Mouse (Mus musculus): Measurements from ENCODE around the gene Dnmt3c. TPM values are rescaled to one million over a fixed set of nuclear protein-coding genes. Genes with fewer than 3 reads are reported as not detected.
A peak's percentile ranks its signal among the peaks of the same experiment; 100 is the strongest.

Gene Dnmt3c
- polyA plus RNA-seq, 1 experiment from 2014 or later = not detected

DNA sequence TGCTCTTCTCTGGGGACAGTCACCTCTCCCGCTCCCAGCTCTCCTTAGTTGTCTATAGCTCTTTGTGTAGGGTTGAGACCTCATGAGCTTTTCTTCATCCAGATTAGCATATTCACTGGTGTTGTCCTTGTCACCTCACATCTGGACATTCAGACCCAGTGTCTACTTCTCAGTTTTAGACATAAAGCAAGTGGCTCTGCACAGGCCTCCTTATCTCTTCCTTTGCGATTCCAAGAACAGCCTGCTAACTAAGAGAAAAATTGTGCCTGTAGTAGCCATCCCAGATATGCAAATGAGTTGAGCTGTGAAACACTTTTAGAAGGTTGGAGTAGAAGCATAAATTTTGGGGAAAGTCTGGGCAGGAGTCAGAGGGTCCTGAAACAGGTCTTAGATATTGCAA, 28.0 kb downstream of the Dnmt3c start:
- H3K9me3 ChIP-seq = no peaks in the 10 kb centered on the region
- H3K4me1 ChIP-seq = no peaks in the 10 kb centered on the region
- H3K4me2 ChIP-seq (replicated peaks) = no peak overlapping the region
- H3K27me3 ChIP-seq = no peaks in the 10 kb centered on the region
- WGBS = 96% methylated on average over 2 of the region's 2 CpGs
- no peak for ATAC-seq (ENCODE audit: insufficient number of reproducible peaks, insufficient read depth, low FRiP score, low TSS enrichment)
- no peak overlapping the region for H3K9ac ChIP-seq
- no peak overlapping the region for H3K27ac ChIP-seq
- no peak overlapping the region for H3K4me3 ChIP-seq
- H3K36me3 ChIP-seq = no peaks in the 10 kb centered on the region

DNA sequence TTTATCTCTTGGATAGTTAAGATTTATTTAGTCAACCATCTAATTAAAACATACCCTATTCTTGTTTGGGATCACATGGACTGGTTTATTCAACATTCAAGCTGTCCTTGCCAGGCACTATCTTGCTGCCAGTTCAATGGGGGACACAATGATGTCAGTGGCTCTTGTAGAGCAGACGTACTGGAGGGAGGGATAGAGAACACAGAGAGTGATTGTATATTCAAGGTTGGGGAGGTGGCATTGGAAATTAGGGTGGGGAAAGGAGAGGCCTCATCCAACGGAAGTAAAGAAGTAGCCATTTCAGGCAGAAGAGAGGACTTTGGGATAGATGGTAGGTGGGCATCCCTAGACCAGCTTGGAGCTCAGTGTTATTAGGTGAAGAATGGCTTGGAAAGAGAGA, 28.4 kb downstream of the Dnmt3c start:
- no peaks in the 10 kb centered on the region for H3K27me3 ChIP-seq
- no peak overlapping the region for H3K4me3 ChIP-seq
- H3K4me2 ChIP-seq (replicated peaks) = no peak overlapping the region
- no peaks in the 10 kb centered on the region for H3K4me1 ChIP-seq
- no peaks in the 10 kb centered on the region for H3K9me3 ChIP-seq
- no peaks in the 10 kb centered on the region for H3K36me3 ChIP-seq
- ATAC-seq (ENCODE audit: insufficient number of reproducible peaks, insufficient read depth, low FRiP score, low TSS enrichment) = no peak
- H3K9ac ChIP-seq = no peak overlapping the region
- 77% methylated on average over 2 of the region's 2 CpGs for WGBS
- H3K27ac ChIP-seq = no peak overlapping the region

- no peak overlapping the region for H3K9ac ChIP-seq
- H3K4me1 ChIP-seq = no peaks in the 10 kb centered on the region
- no peaks in the 10 kb centered on the region for H3K9me3 ChIP-seq
- H3K4me3 ChIP-seq = no peak overlapping the region
- H3K4me2 ChIP-seq (replicated peaks) = no peak overlapping the region
- 87% methylated on average over 4 of the region's 4 CpGs for WGBS
- H3K27me3 ChIP-seq = no peaks in the 10 kb centered on the region
- no peak for ATAC-seq (ENCODE audit: insufficient number of reproducible peaks, insufficient read depth, low FRiP score, low TSS enrichment)
- no peak overlapping the region for H3K27ac ChIP-seq
- no peaks in the 10 kb centered on the region for H3K36me3 ChIP-seq
Observed at GRCm38 (mm10) chr2:153725291-153725690, 28.8 kb downstream of the Dnmt3c start.

GRCm38 (mm10) chr2:153734033-153734432, 37.6 kb downstream of the Dnmt3c start:
- 77% methylated on average over 4 of the region's 4 CpGs for WGBS
- Histone ChIP-seq H3K27me3 (no peaks in the 10 kb centered on the region), H3K27ac (no peak overlapping the region), H3K4me2 (replicated peaks) (no peak overlapping the region), H3K9ac (no peak overlapping the region), H3K9me3 (no peaks in the 10 kb centered on the region), H3K4me1 (no peaks in the 10 kb centered on the region), H3K4me3 (no peak overlapping the region), H3K36me3 (no peaks in the 10 kb centered on the region)
- no peak for ATAC-seq (ENCODE audit: insufficient number of reproducible peaks, insufficient read depth, low FRiP score, low TSS enrichment)

DNA sequence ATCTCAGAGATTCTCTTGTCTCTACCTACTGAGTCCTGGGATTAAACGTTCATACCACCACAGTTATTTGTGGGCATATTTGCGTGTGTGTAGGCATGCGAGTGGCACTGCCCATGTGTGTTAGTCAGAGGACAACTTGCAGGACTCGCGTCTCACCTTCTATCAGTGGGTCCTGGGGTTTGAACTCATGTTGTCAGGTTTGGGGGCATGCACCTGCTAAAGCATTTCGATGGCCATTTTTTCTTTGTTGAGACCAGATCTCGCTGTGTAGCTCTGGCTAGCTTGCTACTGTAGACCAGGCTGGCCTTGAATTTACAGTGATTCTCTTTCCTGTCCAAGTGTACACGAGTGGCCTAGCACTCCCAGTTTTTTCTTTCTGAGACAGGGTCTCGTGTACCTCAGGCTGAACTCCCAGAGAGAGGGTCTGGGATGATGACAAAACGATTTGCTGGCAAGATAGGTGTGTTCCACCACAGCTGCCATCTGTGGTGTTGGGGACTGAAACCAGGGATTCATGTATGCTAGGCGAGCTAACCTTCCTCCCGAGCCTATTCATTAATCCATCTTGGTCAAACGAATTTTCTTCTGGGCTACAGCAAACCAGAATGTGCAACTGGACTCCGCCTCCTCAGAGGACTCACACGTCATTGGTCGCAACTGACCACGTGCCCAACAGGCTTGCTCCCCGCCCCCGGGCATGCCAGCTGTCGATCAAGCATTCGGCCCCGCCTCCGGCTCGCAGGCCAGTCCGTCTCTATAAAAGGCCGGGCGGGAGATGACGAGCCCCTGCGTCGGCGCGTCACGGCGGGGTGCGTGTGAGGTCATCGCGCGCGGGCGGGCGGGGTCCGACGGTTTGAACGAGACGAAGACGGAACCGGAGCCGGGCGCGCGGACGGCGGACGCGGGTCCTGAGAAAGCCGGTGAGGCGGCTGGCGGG, 44.3 kb downstream of the Dnmt3c start, which contains the start of gene Mapre1:
TSS of gene Mapre1 (plus strand) at position 775 of the 937 bp plus-strand sequence.
- peak within 1 kb of the TSS; percentile 83 for H3K4me3 ChIP-seq
- ATAC-seq (ENCODE audit: insufficient number of reproducible peaks, insufficient read depth, low FRiP score, low TSS enrichment) = peak; percentile 92
- 11% methylated on average over 58 of the region's 58 CpGs for WGBS
- H3K27me3 ChIP-seq = no peaks in the 10 kb centered on the region
- no peaks in the 10 kb centered on the region for H3K36me3 ChIP-seq
- H3K4me1 ChIP-seq = peaks cover 35% of the 10 kb centered on the region
- H3K9me3 ChIP-seq = no peaks in the 10 kb centered on the region
- peak within 1 kb of the TSS; percentile 92 for H3K27ac ChIP-seq
- peak within 1 kb of the TSS; percentile 93 for H3K9ac ChIP-seq
- peak within 1 kb of the TSS; percentile 69 for H3K4me2 ChIP-seq (replicated peaks)

- Histone ChIP-seq H3K4me1 (peaks cover 40% of the 10 kb centered on the region), H3K36me3 (peaks cover 4% of the 10 kb centered on the region), H3K4me3 (peak overlapping the region; percentile 83), H3K27me3 (no peaks in the 10 kb centered on the region), H3K27ac (peak overlapping the region; percentile 92), H3K4me2 (replicated peaks) (peak overlapping the region; percentile 69), H3K9me3 (no peaks in the 10 kb centered on the region), H3K9ac (peak overlapping the region; percentile 93)
- under 1% methylated on average over 42 of the region's 56 CpGs for WGBS
- ATAC-seq (ENCODE audit: insufficient number of reproducible peaks, insufficient read depth, low FRiP score, low TSS enrichment) = peak; percentile 82
Observed at GRCm38 (mm10) chr2:153741437-153742065, 45.1 kb downstream of the Dnmt3c start.

- ATAC-seq (ENCODE audit: insufficient number of reproducible peaks, insufficient read depth, low FRiP score, low TSS enrichment) = no peak
Observed at GRCm38 (mm10) chr2:153747994-153748393, 51.5 kb downstream of the Dnmt3c start.

GRCm38 (mm10) chr2:153750363-153750762, 53.9 kb downstream of the Dnmt3c start:
- H3K36me3 ChIP-seq = peaks cover 30% of the 10 kb centered on the region
- H3K4me3 ChIP-seq = no peak overlapping the region
- H3K27ac ChIP-seq = no peak overlapping the region
- H3K9ac ChIP-seq = no peak overlapping the region
- H3K27me3 ChIP-seq = no peaks in the 10 kb centered on the region
- peaks cover 8% of the 10 kb centered on the region for H3K4me1 ChIP-seq
- no peak for ATAC-seq (ENCODE audit: insufficient number of reproducible peaks, insufficient read depth, low FRiP score, low TSS enrichment)
- WGBS = 88% methylated on average over 2 of the region's 2 CpGs
- no peaks in the 10 kb centered on the region for H3K9me3 ChIP-seq
- no peak overlapping the region for H3K4me2 ChIP-seq (replicated peaks)

More at GRCm38 (mm10) chr2:153747994-153748393, 51.5 kb downstream of the Dnmt3c start:
- no peak overlapping the region for H3K4me3 ChIP-seq
- H3K4me2 ChIP-seq (replicated peaks) = no peak overlapping the region
- peaks cover 30% of the 10 kb centered on the region for H3K36me3 ChIP-seq
- peaks cover 25% of the 10 kb centered on the region for H3K4me1 ChIP-seq
- H3K9me3 ChIP-seq = no peaks in the 10 kb centered on the region
- H3K27ac ChIP-seq = no peak overlapping the region
- no peaks in the 10 kb centered on the region for H3K27me3 ChIP-seq
- no peak overlapping the region for H3K9ac ChIP-seq

DNA sequence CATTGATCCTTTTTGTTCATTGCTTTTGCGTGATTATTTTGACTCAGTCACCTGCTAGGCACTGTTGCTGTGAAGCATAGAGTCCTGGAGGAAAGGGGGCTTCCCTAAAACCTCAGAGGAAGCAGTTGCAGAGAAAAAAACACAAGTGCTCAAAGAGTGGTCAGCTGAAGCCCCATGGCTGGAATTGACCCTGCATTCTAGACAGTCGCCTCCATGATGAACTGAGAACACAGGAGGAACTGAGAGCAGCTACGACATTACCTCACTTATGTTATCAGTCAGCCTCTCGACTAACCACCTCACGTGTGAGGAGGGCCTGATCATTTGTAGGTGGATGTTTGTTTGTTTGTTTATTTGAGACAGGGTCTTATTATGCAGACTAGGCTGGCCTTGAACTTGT, 65.7 kb downstream of the Dnmt3c start:
- 92% methylated on average over 5 of the region's 5 CpGs for WGBS
- Histone ChIP-seq H3K9ac (no peak overlapping the region), H3K36me3 (peaks cover 89% of the 10 kb centered on the region), H3K4me3 (no peak overlapping the region), H3K27ac (no peak overlapping the region), H3K4me2 (replicated peaks) (no peak overlapping the region), H3K4me1 (no peaks in the 10 kb centered on the region), H3K9me3 (no peaks in the 10 kb centered on the region), H3K27me3 (no peaks in the 10 kb centered on the region)
- no peak for ATAC-seq (ENCODE audit: insufficient number of reproducible peaks, insufficient read depth, low FRiP score, low TSS enrichment)

DNA sequence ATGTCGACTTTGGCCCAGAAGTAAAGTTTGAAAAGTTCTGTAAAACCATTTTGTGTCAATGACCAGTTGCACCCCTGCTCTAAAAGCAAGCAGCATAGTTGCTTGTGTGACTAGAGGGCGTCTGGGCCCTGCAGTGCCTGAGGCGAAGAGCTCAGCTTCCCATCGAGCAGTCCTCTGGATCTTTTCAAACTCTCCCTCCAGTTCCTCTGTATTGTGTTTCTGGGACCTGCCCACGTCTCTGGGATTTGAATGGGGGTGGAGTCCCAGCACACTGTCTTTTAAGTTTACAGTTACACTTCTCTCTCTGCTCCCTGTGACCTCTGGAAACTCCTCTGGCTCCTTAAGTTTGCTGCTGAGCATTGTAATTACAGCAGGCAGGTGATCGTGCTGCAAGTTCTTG, 71.0 kb downstream of the Dnmt3c start:
- H3K9ac ChIP-seq = no peak overlapping the region
- no peak for ATAC-seq (ENCODE audit: insufficient number of reproducible peaks, insufficient read depth, low FRiP score, low TSS enrichment)
- H3K9me3 ChIP-seq = no peaks in the 10 kb centered on the region
- no peak overlapping the region for H3K27ac ChIP-seq
- H3K4me3 ChIP-seq = no peak overlapping the region
- no peaks in the 10 kb centered on the region for H3K4me1 ChIP-seq
- 54% methylated on average over 6 of the region's 6 CpGs for WGBS
- H3K36me3 ChIP-seq = peaks cover 66% of the 10 kb centered on the region
- H3K27me3 ChIP-seq = no peaks in the 10 kb centered on the region
- H3K4me2 ChIP-seq (replicated peaks) = no peak overlapping the region

- Histone ChIP-seq H3K27ac (no peak overlapping the region), H3K9me3 (no peaks in the 10 kb centered on the region), H3K27me3 (no peaks in the 10 kb centered on the region), H3K4me3 (no peak overlapping the region), H3K4me2 (replicated peaks) (no peak overlapping the region), H3K4me1 (no peaks in the 10 kb centered on the region), H3K36me3 (peaks cover 65% of the 10 kb centered on the region), H3K9ac (no peak overlapping the region)
- 78% methylated on average over 2 of the region's 2 CpGs for WGBS
- no peak for ATAC-seq (ENCODE audit: insufficient number of reproducible peaks, insufficient read depth, low FRiP score, low TSS enrichment)
Observed at GRCm38 (mm10) chr2:153768881-153769280, 72.4 kb downstream of the Dnmt3c start.

- no peak overlapping the region for H3K9ac ChIP-seq
- H3K4me3 ChIP-seq = no peak overlapping the region
- no peak overlapping the region for H3K4me2 ChIP-seq (replicated peaks)
- no peaks in the 10 kb centered on the region for H3K27me3 ChIP-seq
- peaks cover 38% of the 10 kb centered on the region for H3K36me3 ChIP-seq
- no peak overlapping the region for H3K27ac ChIP-seq
- no peak for ATAC-seq (ENCODE audit: insufficient number of reproducible peaks, insufficient read depth, low FRiP score, low TSS enrichment)
- H3K4me1 ChIP-seq = no peaks in the 10 kb centered on the region
- no peaks in the 10 kb centered on the region for H3K9me3 ChIP-seq
- 95% methylated on average over 4 of the region's 4 CpGs for WGBS
Observed at GRCm38 (mm10) chr2:153772950-153773349, 76.5 kb downstream of the Dnmt3c start.
